Mouse (Mus musculus) adrenal gland, adult 8-10 months (tissue): ENCODE measurements around the gene Mamld1. TPM values are rescaled to one million over a fixed set of nuclear protein-coding genes. Genes with fewer than 3 reads are reported as not detected.
"Not testable (repeated sequence)": the region's sequence is repeated elsewhere in the genome, so short reads cannot be mapped to it uniquely, and the experiment has no call there.

ENCODE experiments used
- DNase-seq: peaks from one replicate; pipeline ENCODE4 v3.0.0; 2022
- total RNA-seq, 4 experiments: library from RNA; stranded (reverse); gene quantifications; 2 replicates each; pipeline ENCODE4 v1.2.4; 2022

The Mamld1 gene
- total RNA-seq, result 10 to 100 TPM; 11.2 to 50.8 (median 27.6) TPM

DNA sequence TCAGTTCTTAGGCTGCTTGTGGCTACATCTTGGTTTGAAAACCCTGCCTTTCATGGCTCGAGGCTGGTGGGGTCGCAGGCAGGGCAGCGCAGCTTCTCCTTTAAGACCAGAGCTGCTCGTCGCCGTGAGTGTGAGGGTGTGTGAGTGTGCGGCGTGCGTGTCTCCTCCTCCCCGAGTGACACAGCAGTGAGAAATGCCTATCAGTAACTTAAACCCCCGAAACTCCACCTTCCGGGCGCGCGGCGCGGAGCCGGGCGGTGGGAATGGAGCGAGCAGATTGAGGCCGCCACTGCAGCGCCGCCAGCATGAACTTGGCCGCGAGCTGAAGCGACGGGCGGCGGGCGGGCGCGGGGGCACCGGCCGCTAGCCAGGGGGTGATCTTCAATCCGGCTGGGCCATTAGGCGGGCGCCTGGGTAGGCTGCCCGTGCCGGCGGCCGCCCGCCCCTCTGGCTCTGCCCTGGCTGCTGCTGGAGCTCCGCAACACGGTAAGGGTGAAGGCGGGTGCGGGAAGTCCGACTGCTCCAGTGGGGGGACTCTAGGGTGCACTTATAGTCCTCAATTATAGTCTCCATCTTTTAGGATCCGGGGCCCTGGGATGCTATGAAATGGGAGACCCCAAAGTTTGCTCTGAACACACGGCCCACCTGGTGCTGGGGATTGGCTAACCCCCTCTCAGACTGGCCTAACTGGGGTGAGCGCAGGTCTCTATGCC is at the start of gene Mamld1:
Gene Mamld1 (plus strand): TSS at position 393 of the 713 bp plus-strand sequence.
- DNase-seq, result peak; percentile 79

DNA sequence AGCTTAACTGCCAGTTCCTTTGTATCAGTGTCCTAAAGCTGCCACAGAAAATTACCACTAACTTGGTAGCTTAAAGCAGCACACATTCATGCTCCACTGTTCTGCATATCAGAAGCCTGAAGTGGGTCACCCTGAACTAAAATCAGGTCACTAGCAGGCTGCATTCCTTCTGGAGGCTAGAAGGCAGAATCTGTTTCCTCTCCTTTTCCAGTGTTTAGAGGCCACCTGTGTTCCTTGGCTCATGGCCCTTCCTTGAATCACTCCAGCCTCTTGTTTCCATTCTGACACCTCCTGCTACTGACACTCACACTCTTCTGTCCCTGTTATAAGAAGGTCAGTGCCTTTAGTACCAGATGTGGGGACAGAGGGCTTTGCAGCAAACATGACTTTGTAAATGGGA is 25.3 kb upstream of the Mamld1 start:
- no peak for DNase-seq

DNA sequence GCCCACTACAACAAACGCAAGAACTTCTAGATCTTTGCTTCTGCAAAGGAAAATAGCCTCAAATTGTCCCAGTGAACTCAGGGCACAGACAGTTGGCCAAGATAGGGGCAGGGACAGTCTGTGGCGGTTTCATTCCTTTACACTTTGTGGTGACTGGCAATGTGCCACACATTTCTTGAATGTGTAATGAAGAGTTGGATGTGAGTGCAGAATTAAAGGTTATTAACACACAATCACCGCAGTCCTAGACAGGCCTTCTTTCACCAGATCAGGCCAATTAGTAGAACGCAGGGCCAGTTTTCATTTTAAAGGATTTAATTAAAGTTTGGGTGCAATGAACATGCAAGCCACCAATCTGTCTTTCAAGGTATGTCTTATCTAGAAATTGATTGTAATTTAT is 22.0 kb upstream of the Mamld1 start:
- DNase-seq, result no peak

DNA sequence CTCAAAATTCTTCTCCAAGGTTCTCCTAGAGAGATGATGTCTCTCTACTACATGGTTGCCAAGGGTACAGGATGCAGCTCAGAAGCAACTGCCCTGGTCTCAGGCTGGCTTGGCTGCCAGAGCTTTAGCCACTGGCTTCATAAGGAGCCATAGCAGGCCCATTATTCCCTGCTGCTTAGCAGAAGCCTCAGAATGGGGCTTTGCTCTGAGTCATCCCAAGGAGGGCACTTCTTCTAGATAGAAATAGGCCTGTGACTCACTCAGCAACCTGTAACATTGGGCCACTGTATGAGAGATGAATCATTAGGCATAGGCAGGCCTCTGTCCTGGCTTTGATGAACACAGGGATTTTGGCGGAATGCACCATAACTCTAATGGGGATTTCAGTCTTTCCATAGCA is 21.1 kb upstream of the Mamld1 start:
- DNase-seq, result not testable (repeated sequence)

DNA sequence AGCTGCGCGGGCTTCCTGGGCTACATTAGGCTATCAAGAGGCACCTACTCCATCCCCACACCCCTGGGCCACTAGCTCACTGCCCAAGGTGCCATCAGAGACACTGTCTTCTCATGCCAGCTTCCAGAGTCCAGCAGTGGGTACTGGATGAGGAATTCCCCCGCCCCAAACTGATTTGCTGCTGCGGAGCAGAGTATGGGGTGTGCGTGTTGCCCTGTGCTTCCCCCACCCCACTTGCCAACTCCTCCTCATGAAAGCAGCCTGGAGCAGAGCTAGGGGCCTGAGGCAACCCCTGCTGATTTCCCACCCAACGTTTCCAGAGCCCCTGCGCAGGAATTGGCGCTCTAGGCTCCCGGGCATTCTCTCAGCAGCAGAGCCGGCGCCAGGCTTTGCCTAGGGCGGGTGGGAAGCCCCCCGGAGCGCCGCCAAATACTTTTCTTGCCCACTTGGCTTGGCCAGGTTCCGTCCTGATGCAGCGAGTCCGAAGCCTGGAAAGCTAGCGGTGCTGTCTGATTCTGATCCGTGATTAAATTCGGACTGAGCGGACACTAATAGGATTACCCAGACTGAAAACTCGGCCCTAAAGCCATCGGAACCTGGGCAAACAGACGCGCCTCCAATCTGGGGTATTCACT is 738 bp downstream of the Mamld1 start:
- DNase-seq, result no peak

DNA sequence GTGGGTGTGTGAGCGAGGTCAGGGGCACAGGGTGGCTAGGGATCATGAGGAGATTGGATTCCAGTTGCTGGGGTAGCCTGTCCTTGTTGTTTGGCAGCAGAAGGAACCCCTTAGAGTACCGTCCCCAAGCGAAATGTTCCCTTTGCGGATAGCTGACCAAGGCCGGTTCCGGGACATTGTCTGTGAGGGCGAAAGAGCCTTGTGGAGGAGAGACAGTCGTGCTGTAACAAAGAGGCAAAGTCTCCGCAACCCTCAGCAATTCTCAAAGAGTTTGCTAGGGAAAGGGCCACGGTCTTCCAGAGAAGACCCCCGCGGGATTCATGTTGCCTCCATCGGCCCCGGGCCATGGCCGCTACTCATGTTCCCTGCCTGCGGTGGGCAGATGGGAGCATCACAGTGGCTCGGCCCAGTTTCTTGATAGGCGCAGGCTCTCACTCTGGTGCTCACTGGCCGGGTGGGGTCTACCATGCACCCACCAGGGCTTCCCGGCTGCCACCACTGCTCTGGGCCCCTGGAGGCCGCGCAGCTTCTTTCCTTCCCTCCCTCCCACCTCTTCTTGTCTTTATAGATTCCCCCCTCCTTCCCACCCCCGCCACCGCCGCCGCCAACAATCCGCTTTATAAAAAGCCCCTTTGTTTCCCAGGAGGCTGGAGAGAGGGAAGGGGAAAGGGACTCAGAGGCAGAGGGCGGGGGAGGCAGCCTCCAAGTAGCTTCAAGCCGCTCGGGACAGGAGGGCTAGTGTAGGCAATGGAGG is 1.5 kb downstream of the Mamld1 start:
- DNase-seq, result peak; percentile 12

DNA sequence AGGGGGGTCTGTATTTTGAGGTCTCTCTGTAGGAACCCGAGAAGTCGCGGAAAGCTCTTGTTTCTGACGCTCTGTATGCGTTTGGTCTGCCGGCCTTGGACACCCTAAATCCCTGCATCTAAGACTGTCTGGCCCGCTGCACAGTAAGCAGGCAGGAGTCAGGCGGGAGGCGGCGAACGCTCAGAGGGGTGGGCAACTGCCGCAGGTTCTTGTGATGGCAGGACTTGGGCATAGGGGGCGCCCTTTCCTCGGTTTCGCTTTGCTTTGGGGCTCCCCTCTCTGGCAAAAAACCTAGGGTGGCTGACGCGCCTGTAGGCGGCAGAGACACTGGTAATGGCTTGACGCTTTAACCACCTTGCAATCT is 2.0 kb downstream of the Mamld1 start:
- peak; percentile 66 for DNase-seq

DNA sequence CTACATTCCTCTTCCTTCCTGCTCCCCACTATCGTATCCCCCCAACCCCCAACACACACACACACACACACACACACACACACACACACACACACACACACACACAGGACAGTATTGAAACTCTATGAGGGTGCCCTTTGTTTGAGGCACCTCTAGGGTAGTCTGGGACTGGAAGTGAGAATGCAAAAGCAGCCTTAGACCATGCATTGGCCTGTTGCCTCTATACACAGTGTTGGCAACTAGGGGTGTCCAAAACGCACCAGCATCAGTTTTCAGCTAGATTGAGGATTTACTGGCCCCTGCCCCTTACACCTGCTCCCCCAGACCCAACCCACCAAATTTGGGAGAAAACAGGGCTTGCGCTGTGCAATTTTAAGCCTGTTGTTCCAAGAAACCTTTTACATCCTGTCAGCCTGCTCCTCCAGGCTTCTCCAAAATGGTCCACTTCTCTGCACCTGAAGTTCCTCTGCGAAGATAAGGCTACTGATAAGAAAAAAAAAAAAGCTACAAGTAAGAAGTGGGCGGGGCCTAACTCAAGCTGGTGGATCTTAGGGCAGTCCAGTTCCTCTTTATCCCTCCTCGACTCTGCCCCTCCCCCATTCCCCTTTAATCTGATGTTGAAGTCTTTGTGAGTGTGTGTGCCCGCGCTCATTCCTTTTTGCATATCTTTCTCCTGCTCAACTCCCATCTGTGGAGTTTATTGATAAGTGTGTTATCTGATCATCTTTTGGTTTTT is 2.6 kb downstream of the Mamld1 start:
- no peak for DNase-seq

DNA sequence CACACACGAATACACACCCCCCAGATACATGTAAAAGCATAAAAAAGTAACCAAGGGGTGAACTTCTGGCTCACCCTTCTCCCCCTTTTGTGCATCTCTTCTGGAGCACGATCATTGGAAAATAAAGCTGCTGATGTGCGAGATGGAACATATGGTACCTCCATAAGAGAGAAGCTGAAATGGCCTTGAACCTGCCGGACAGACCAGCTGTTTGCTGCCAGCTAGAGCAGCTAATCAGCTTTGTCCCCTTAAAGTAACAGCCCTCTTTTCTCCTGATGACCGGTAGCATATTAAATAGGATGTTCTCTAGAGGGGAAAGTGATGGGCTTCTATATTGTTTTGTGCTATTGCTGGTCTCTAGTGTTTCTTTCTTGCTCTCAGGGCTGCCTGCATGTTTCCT is 3.2 kb downstream of the Mamld1 start:
- no peak for DNase-seq

DNA sequence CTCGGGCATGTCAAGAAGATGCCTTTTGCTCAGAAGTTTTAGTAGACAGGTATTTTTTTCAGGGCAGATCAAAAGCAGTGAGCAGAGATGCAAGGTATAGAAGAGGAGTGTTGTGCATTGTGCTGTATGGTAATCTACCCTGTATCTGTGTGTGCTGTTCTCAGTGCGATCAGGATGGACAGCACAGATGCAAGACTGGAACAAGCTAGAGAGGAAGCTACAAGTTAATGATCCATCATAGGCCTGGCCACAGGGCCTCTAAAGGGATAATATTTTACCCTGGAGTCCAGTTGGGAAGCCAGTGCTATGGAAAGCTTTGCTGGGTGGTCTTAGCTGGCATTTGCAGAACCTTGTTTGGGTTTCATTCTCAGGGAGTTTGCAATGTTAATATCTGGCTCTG is 6.9 kb downstream of the Mamld1 start:
- DNase-seq, result no peak

DNA sequence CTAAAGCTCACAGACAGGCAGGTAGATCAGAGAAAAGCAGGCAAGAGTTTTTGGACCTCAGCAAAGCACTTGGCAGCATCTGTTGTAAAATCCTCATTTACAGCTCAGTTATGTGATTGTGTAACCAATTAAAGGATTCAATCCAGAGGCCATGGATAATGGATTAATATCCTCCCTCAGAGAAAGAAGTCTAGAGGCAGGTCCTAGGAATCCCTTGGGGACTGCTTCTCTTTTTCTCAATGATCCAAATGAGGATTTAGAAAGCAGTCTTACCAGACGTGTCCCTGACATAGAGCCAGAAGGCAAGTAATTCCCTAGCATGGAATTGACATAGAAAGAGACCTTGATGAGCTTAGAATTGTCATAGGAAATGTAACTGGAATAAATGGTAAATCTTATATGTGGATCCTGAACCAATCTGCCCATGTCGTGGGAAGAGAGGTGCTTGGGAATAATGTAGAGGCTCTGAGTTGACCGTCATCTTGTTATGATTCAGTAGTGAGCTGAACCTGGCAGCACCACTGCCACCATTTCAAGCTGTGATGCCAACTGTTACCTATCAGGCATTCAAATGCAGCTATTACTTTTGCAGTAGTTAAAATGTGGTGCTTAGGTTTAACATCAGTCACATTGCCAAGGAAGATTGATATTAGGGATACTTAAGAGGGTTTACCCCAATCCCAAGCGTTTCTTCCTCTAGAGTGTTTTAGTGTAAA is 35.2 kb downstream of the Mamld1 start:
- DNase-seq, result no peak

DNA sequence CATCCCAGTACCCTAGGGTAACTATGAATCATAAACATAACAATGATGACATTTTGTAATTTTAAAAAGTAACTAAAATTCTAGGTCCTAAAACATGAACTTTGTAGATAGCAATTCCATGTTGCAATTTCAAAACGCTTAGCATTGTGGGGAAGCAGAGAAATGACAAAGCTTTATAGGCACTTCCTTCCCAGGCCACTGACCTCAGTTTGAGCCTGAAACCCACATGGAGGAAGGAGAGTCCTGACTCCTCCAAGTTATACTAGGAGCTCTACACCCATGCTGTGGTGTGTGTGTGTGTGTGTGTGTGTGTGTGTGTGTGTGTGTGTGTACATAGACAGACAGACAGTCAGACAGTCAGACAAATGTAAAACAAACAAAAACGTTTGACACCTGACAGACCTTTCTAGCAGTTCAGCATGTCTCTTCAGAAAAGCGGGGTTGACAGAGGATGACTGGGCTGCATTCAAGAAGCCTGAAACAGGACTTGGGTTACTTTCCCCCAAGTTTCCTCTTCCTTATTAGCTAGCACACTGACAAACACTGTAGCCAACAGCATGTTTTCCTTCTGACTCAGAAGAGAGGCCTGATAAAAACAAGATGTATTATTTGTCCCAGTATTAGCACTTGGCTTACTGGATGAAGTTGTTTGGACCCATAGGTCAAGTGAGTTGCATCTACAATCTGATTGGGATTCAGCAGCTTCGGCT is 37.5 kb downstream of the Mamld1 start:
- no peak for DNase-seq

DNA sequence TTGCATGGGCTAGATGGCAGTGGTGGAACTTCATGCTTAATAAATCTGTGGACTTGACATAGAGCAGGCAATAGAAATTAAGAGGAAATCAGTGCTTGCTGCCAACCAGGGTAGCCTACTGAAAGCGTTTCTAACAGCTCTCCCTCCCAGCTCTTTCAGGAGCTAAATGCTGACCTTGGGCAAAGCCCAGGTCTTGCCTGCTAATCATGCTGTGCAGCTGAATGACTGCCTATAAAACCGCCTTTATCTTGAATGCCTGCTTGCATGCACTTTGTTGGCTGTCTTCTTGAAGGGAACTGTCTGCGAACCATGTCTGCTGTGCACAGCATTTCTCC is 38.0 kb downstream of the Mamld1 start:
- DNase-seq, result no peak

DNA sequence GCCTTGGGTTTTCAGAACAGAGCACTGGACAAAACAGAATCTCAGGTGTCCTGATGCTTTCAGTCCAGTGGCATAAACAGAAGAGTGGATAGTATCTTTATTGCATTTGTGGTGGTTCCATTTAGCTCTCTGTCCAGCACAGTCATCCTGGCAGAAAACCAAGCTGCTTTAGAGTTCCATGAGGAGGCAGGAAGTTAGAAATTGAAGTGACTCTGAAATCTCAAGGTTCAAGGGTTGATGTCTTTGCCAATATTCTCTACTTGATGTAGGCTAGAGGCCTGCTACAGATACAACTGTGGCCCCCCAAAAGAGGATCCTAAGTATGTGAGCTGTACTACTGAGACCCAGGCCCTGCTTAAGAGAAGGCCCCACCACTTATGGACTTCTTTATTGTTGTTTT is 55.8 kb downstream of the Mamld1 start:
- no peak for DNase-seq

DNA sequence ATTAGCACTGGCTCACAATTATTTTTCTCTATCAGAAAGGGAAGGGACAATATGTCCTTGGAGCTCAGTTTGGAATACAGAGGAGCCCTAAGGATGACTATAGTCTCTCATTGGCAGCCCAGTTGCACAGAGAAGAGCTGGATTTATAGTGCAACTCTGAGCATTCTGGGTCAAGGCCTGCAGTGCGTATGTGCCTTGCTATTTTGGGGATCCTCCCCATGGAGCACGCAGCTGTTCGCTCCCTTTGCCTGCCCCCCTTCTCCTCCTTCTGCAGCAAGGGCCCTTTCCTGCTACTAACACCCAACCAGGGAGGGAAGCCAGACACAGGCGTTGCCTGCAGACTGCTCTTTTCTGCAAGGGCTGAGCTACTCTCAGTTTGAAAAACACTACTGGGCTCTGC is 56.3 kb downstream of the Mamld1 start:
- peak; percentile 62 for DNase-seq

DNA sequence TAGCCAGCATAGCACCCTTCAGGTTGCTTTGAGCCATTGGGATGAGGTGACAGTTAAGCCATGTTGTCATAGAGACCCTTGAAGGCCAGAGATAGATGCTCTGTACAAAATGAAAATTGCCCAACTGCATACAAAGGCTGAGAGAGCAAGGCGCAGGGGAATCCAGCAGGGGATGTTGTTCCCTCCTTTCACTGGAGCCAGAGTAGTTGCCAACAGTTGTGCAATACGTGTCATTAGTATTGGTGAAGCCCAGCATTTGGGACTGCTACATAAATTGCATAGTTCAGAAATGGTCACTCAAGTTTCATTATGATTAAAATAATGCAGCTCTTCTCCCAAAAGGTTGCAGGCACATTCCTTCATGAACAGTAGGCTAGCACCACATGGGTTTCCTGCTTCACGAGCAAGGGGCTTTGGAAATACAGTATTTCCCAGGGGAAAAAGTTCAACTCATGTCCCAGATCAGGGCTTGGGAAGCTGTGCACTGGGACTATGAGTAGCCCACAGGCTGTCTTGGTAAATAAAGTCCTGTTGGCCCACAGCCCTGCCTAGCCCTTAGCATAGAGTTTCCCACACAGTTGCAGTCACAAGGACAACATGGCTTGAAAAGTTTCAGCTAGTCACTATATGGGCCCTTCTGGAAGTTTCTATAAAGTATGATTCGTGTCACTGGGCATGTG is 58.1 kb downstream of the Mamld1 start:
- no peak for DNase-seq

DNA sequence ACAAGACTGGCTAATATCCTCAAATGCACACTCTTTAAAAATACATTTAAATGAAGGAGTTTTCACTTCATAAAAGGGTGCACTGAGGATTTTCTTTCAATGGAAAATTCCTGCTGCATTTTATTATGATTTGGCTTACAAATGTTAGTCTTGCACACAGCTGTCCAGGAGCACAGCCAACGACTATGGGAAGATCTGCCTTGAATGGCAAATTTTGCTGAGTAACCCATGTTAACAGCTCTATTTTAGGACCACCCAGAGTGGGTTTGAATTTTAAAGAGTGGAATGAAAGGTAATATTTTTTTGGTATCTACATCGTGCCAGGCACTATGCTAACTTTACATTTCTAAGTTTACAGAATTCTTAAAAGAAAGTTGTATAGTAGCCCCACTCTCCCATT is 60.3 kb downstream of the Mamld1 start:
- DNase-seq, result no peak

DNA sequence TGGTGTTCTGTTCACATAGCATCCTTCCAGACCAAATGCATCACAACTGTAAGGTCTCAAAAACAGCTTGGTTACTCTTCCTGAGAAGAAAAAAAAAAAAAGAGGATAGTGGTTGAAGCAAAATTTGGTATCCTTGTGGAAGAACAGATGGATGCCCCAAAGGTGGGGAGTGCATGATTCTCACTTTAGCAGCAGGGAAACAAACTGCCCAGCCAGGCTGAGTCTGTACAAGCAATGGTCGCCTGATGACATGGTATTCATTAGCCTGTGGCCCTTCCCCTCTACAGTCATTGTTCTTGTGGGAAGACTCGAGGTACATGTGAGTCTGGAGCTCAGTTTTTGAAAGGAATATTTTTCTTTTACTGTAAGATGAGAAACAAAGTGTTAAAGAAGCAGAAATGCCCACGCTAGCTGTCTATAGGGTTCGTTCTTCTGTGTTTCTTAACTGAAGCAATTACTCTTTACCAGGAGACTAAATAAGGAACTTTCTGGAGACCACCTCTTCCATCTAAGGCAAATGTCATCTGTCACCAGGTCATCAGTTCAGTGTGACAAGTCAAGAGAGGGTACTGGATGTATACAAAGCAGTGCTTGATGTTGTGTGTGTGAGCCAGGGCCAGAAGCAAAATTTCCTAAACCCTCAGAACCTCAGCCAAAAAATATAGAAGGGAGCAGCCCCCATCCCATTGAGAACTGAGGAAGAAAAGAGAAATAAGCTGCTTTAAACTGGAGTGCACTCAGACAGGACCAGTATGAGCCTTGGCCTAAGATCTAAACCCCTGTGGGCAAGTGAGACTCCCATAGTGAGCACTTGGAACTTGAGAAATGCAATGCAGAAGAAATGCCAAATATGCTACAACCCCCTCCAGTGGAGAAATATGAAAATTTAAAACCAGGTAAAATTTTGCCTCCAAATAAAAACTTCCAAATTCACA is 72.6 kb downstream of the Mamld1 start:
- no peak for DNase-seq

DNA sequence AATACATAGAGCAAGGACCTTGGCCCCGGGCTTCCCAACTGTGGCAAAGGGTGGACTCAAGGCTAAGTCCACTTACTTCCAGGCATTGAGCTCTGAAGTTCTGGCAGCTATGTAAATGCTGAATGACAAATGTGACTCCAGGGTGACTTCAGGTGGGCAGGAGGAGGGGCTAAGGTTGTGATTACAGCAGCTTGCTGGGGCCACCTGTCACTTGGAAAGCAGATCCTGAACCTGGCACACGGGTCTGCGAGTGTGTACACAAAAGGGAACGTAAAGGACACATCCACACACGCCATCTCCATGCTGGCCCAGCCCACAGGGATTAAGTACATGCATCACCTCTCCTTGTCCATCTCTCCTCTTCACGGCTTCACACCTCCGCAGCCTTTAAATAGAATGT is 75.0 kb downstream of the Mamld1 start:
- DNase-seq, result no peak

DNA sequence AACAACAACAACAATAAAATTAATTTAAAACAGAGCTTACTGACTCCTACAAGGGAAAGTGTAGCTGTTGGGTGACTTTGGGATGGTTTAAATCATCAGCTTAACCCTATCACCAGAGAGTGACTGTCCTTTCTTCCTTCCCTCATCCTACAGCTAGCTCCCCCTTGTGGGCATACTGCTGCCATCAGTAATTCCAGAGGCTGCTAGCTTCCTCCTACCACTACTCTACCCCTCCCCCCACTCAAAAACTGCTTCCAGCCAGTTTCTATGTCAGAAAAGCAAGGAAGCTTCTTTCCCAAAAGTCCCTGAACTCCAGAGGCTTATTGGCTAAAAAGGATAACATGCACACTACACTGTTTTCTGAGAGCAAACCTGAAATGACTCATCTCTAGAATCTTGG is 81.4 kb downstream of the Mamld1 start:
- no peak for DNase-seq
